Mouse (Mus musculus): Measurements from ENCODE around the gene Zbtb9.
A peak's percentile ranks its signal among the peaks of the same experiment; 100 is the strongest.
"Not testable (repeated sequence)": the region's sequence is repeated elsewhere in the genome, so short reads cannot be mapped to it uniquely, and the experiment has no call there.

The Zbtb9 gene

GRCm38 (mm10) chr17:26972107-26972506 lies 860 bp upstream of the Zbtb9 start:
- no peak for DNase-seq

- DNase-seq: no peak
Observed at GRCm38 (mm10) chr17:26974547-26974946, 1.6 kb downstream of the Zbtb9 start.

GRCm38 (mm10) chr17:26975415-26975814 lies 2.4 kb downstream of the Zbtb9 start:
- no peak for DNase-seq

- DNase-seq: not testable (repeated sequence)
Observed at GRCm38 (mm10) chr17:26977354-26977753, 4.4 kb downstream of the Zbtb9 start.

GRCm38 (mm10) chr17:26979426-26979825 lies 6.5 kb downstream of the Zbtb9 start:
- no peak for DNase-seq

GRCm38 (mm10) chr17:26981050-26981449 lies 8.1 kb downstream of the Zbtb9 start:
- no peak for DNase-seq

- DNase-seq: no peak
Observed at GRCm38 (mm10) chr17:26983382-26983781, 10.4 kb downstream of the Zbtb9 start.

GRCm38 (mm10) chr17:26985503-26986179 lies 12.7 kb downstream of the Zbtb9 start:
- no peak for DNase-seq

GRCm38 (mm10) chr17:26990521-26990920 lies 17.6 kb downstream of the Zbtb9 start:
- no peak for DNase-seq

- peak; percentile 48 to 56 for DNase-seq
Observed at GRCm38 (mm10) chr17:26994410-26994809, 21.4 kb downstream of the Zbtb9 start.

GRCm38 (mm10) chr17:26995006-26995405 lies 22.0 kb downstream of the Zbtb9 start:
- no peak for DNase-seq

GRCm38 (mm10) chr17:26995562-26995961 lies 22.6 kb downstream of the Zbtb9 start:
- DNase-seq: no peak

- DNase-seq: no peak
Observed at GRCm38 (mm10) chr17:26997661-26998060, 24.7 kb downstream of the Zbtb9 start.

GRCm38 (mm10) chr17:26998283-26998682 lies 25.3 kb downstream of the Zbtb9 start:
- no peak for DNase-seq

GRCm38 (mm10) chr17:26999996-27000395 lies 27.0 kb downstream of the Zbtb9 start:
- DNase-seq: peak; percentile 35 to 41

- DNase-seq: no peak
Observed at GRCm38 (mm10) chr17:27001151-27001550, 28.2 kb downstream of the Zbtb9 start.

- DNase-seq: peak in 1 of 2 experiments; percentile 22
Observed at GRCm38 (mm10) chr17:27001889-27002288, 28.9 kb downstream of the Zbtb9 start.

GRCm38 (mm10) chr17:27004431-27004830 lies 31.5 kb downstream of the Zbtb9 start:
- DNase-seq: peak; percentile 37 to 73

- no peak for DNase-seq
Observed at GRCm38 (mm10) chr17:27004903-27005485, 32.0 kb downstream of the Zbtb9 start.

- DNase-seq: no peak
Observed at GRCm38 (mm10) chr17:27005644-27006043, 32.7 kb downstream of the Zbtb9 start.

GRCm38 (mm10) chr17:27008277-27008676 lies 35.3 kb downstream of the Zbtb9 start:
- no peak for DNase-seq

GRCm38 (mm10) chr17:27011167-27011566 lies 38.2 kb downstream of the Zbtb9 start:
- no peak for DNase-seq

- no peak for DNase-seq
Observed at GRCm38 (mm10) chr17:27011998-27012672, 39.2 kb downstream of the Zbtb9 start.

- no peak for DNase-seq
Observed at GRCm38 (mm10) chr17:27012909-27013308, 39.9 kb downstream of the Zbtb9 start.

Data from kidney, adult 8-10 months (tissue).